Mouse (Mus musculus) MEL (cell line): ENCODE data around the gene Myo1h. TPM values are rescaled to one million over a fixed set of nuclear protein-coding genes. Genes with fewer than 3 reads are reported as not detected.

Source experiments
- DNase-seq: peaks from one replicate; pipeline ENCODE4 v3.0.0; 2011; ENCODE audit warnings: low read depth, low spot score
- H3K27ac ChIP-seq: 2 replicates; pipeline ENCODE4 v1.5.1; 2012; ENCODE audit warnings: low read depth, mild to moderate bottlenecking, control low read depth, low read length, moderate library complexity; ENCODE audit not compliant: control insufficient read depth
- H3K27me3 ChIP-seq, 2 experiments: fragments of 150-350 bp in 1 of 2; sonication (generic) in 1 of 2; 2 replicates each; pipeline ENCODE4 v1.6.1; 2012; ENCODE audit warnings: low read length in 2 of 2, mild to moderate bottlenecking in 2 of 2, improper control_type of control experiment in 1 of 2, moderate library complexity in 1 of 2; ENCODE audit not compliant: insufficient read depth in 2 of 2, control insufficient read depth in 1 of 2
- H3K36me3 ChIP-seq, 2 experiments: 2 replicates each; pipeline ENCODE4 v1.6.1; 2012 to 2014; ENCODE audit warnings: low read length in 2 of 2, improper control_type of control experiment in 1 of 2, inconsistent platforms in 1 of 2, mild to moderate bottlenecking in 1 of 2; ENCODE audit not compliant: insufficient read depth in 2 of 2, control insufficient read depth in 1 of 2
- H3K4me1 ChIP-seq, 2 experiments: fragments of 150-350 bp in 1 of 2; sonication (generic) in 1 of 2; 2 replicates each; pipeline ENCODE4 v1.6.1; 2012; ENCODE audit warnings: low read length in 2 of 2, improper control_type of control experiment in 1 of 2, mild to moderate bottlenecking in 1 of 2; ENCODE audit not compliant: insufficient read depth in 2 of 2, control insufficient read depth in 1 of 2
- H3K4me3 ChIP-seq, 2 experiments: fragments of 150-350 bp in 1 of 2; sonication (generic) in 1 of 2; 2 replicates each; pipeline ENCODE4 v1.5.1; 2012; ENCODE audit warnings: low read depth in 2 of 2, low read length in 2 of 2, mild to moderate bottlenecking in 2 of 2, moderate library complexity in 2 of 2, control low read depth in 1 of 2, improper control_type of control experiment in 1 of 2; ENCODE audit not compliant: control insufficient read depth in 1 of 2, insufficient read depth in 1 of 2
- H3K79me2 ChIP-seq: 2 replicates; pipeline ENCODE4 v1.6.1; 2012; ENCODE audit warnings: mild to moderate bottlenecking, low read length, moderate library complexity; ENCODE audit not compliant: control insufficient read depth, poor library complexity, insufficient read depth
- H3K9ac ChIP-seq: 2 replicates; pipeline ENCODE4 v1.6.1; 2012; ENCODE audit warnings: low read depth, mild to moderate bottlenecking, control low read depth, low read length, moderate library complexity; ENCODE audit not compliant: control insufficient read depth, poor library complexity, severe bottlenecking
- H3K9me3 ChIP-seq: fragments of 150-350 bp; sonication (generic); replicated peaks from 2 replicates; pipeline ENCODE4 v1.6.1; 2012; ENCODE audit warnings: mild to moderate bottlenecking, low read length, improper control_type of control experiment, moderate library complexity; ENCODE audit not compliant: insufficient read depth
- CHD2 ChIP-seq: IDR thresholded peaks from 2 replicates; pipeline ENCODE4 v1.6.1; 2011; ENCODE audit warnings: low read length, improper control_type of control experiment
- CTCF ChIP-seq, 3 experiments: IDR thresholded peaks in 2 of 3; conservative IDR thresholded peaks in 1 of 3; 2 replicates each; pipeline ENCODE4 v1.5.1; 2011 to 2012; ENCODE audit warnings: low read length in 3 of 3, low read depth in 2 of 3, mild to moderate bottlenecking in 2 of 3, improper control_type of control experiment in 1 of 3, inconsistent platforms in 1 of 3, mixed read lengths in 1 of 3, moderate library complexity in 1 of 3; ENCODE audit not compliant: control insufficient read depth in 1 of 3, insufficient read depth in 1 of 3, poor library complexity in 1 of 3, severe bottlenecking in 1 of 3
- ETS1 ChIP-seq: IDR thresholded peaks from 2 replicates; pipeline ENCODE4 v1.6.1; 2012; ENCODE audit warnings: low read depth, mild to moderate bottlenecking, inconsistent platforms, low read length, improper control_type of control experiment, moderate library complexity
- GATA1 ChIP-seq: IDR thresholded peaks from 2 replicates; pipeline ENCODE4 v1.6.1; 2011; ENCODE audit warnings: low read depth, low read length, improper control_type of control experiment
- HCFC1 ChIP-seq: IDR thresholded peaks from 2 replicates; pipeline ENCODE4 v1.6.1; 2012; ENCODE audit warnings: low read depth, mild to moderate bottlenecking, inconsistent platforms, low read length, improper control_type of control experiment, moderate library complexity
- JUND ChIP-seq: IDR thresholded peaks from 2 replicates; pipeline ENCODE4 v1.6.1; 2011; ENCODE audit warnings: low read depth, mild to moderate bottlenecking, improper control_type of control experiment, low read length
- MAX ChIP-seq: IDR thresholded peaks from 2 replicates; pipeline ENCODE4 v1.6.1; 2011; ENCODE audit warnings: low read length, improper control_type of control experiment
- MAZ ChIP-seq: IDR thresholded peaks from 2 replicates; pipeline ENCODE4 v1.6.1; 2012; ENCODE audit warnings: low read depth, mild to moderate bottlenecking, inconsistent platforms, low read length, improper control_type of control experiment
- MEF2A ChIP-seq: IDR thresholded peaks from 2 replicates; pipeline ENCODE4 v1.6.1; 2014; ENCODE audit warnings: low read depth, mild to moderate bottlenecking, inconsistent platforms, low read length, improper control_type of control experiment; ENCODE audit not compliant: poor library complexity, insufficient replicate concordance, severe bottlenecking; ENCODE audit errors: extremely low read depth
- MYC ChIP-seq: IDR thresholded peaks from 2 replicates; pipeline ENCODE4 v1.6.1; 2011; ENCODE audit warnings: low read depth, mild to moderate bottlenecking, low read length, improper control_type of control experiment, moderate library complexity
- NELFE ChIP-seq: IDR thresholded peaks from 2 replicates; pipeline ENCODE4 v1.6.1; 2011; ENCODE audit warnings: low read depth, low read length, improper control_type of control experiment
- POLR2A ChIP-seq, 2 experiments: IDR thresholded peaks; 2 replicates each; pipeline ENCODE4 v1.6.1; 2011 to 2012; ENCODE audit warnings: low read length in 2 of 2, mild to moderate bottlenecking in 2 of 2, control low read depth in 1 of 2, improper control_type of control experiment in 1 of 2, low read depth in 1 of 2, moderate library complexity in 1 of 2; ENCODE audit not compliant: control insufficient read depth in 1 of 2, insufficient read depth in 1 of 2, poor library complexity in 1 of 2
- POLR2AphosphoS2 ChIP-seq: IDR thresholded peaks from 2 replicates; pipeline ENCODE4 v1.6.1; 2011; ENCODE audit warnings: low read length, improper control_type of control experiment
- POLR2AphosphoS5 ChIP-seq: IDR thresholded peaks from 2 replicates; pipeline ENCODE4 v1.6.1; 2012; ENCODE audit warnings: low read depth, borderline replicate concordance, mild to moderate bottlenecking, inconsistent platforms, low read length, moderate library complexity, mixed read lengths
- RCOR1 ChIP-seq: IDR thresholded peaks from 2 replicates; pipeline ENCODE4 v1.6.1; 2012; ENCODE audit warnings: low read depth, mild to moderate bottlenecking, inconsistent platforms, low read length, improper control_type of control experiment
- TAL1 ChIP-seq: IDR thresholded peaks from 2 replicates; pipeline ENCODE4 v1.6.1; 2012; ENCODE audit warnings: mild to moderate bottlenecking, inconsistent platforms, low read length, moderate library complexity, mixed read lengths
- TCF12 ChIP-seq: IDR thresholded peaks from 2 replicates; pipeline ENCODE4 v1.6.1; 2014; ENCODE audit warnings: low read depth, mild to moderate bottlenecking, inconsistent platforms, low read length, improper control_type of control experiment, moderate library complexity
- USF1 ChIP-seq: IDR thresholded peaks from 2 replicates; pipeline ENCODE4 v1.6.1; 2014; ENCODE audit warnings: low read depth, mild to moderate bottlenecking, inconsistent platforms, low read length, improper control_type of control experiment, moderate library complexity
- ZMIZ1 ChIP-seq: IDR thresholded peaks from 2 replicates; pipeline ENCODE4 v1.6.1; 2012; ENCODE audit warnings: low read depth, mild to moderate bottlenecking, inconsistent platforms, low read length, improper control_type of control experiment, moderate library complexity
- ZNF384 ChIP-seq: IDR thresholded peaks from 2 replicates; pipeline ENCODE4 v1.6.1; 2012; ENCODE audit warnings: low read depth, mild to moderate bottlenecking, inconsistent platforms, low read length, improper control_type of control experiment
- polyA plus RNA-seq, 2 experiments: library from polyadenylated mRNA; stranded (reverse) in 1 of 2; unstranded in 1 of 2; fragments of >175 nt in 1 of 2; fragments of >200 nt in 1 of 2; gene quantifications; 2 replicates each; pipeline versions ENCODE4 v1.2.1 to v1.2.4; 2012; ENCODE audit warnings: low replicate concordance in 2 of 2, low read depth in 1 of 2; ENCODE audit not compliant: insufficient read length in 2 of 2, insufficient read depth in 1 of 2, missing spikeins in 1 of 2
- total RNA-seq: library from RNA; depleted of rRNA; stranded (reverse); fragments of 300-350 nt; gene quantifications from 2 replicates; pipeline ENCODE4 v1.2.3, GENCODE M21; 2012

The Myo1h gene
- total and polyA plus RNA-seq, 3 experiments = 0.33 to 4.6 TPM; not detected in 1

GRCm38 (mm10) chr5:114275339-114275738, 13.6 kb upstream of the Myo1h start:
- Histone ChIP-seq H3K9ac (no peak overlapping the region), H3K9me3 (no peaks in the 10 kb centered on the region), H3K79me2 (no peaks in the 10 kb centered on the region), H3K4me3 (no peak overlapping the region), H3K27ac (no peak overlapping the region), H3K27me3 (peaks cover 1 to 8% of the 10 kb centered on the region in 2 experiments; a peak in 2 of 4 replicates), H3K4me1 (no peaks in the 10 kb centered on the region), H3K36me3 (no peaks in the 10 kb centered on the region)
- no peak for TF ChIP-seq MAX
- TF ChIP-seq MAZ = no peak
- TF ChIP-seq POLR2A (IDR thresholded peaks at IDR 0.05; ENCODE audit: control insufficient read depth in 1 of 2, insufficient read depth in 1 of 2, low read depth in 1 of 2, low read length in 2 of 2, poor library complexity in 1 of 2) = no peak
- TF ChIP-seq POLR2AphosphoS2 = no peak
- TF ChIP-seq JUND = no peak
- no peak for TF ChIP-seq TCF12
- no peak for TF ChIP-seq TAL1
- TF ChIP-seq RCOR1 = no peak
- no peak for TF ChIP-seq ZNF384
- no peak for TF ChIP-seq MEF2A
- no peak for TF ChIP-seq CTCF (IDR thresholded peaks at IDR 0.05 in 2 of 3, conservative IDR thresholded peaks at IDR 0.05 in 1 of 3; ENCODE audit: control insufficient read depth in 1 of 3, insufficient read depth in 1 of 3, low read depth in 2 of 3, low read length in 3 of 3, poor library complexity in 1 of 3, severe bottlenecking in 1 of 3)
- no peak for TF ChIP-seq POLR2AphosphoS5
- TF ChIP-seq ZMIZ1 = no peak
- no peak for TF ChIP-seq NELFE
- TF ChIP-seq GATA1 = no peak
- TF ChIP-seq CHD2 = no peak
- no peak for TF ChIP-seq MYC
- no peak for TF ChIP-seq USF1
- no peak for DNase-seq

GRCm38 (mm10) chr5:114275991-114276390, 13.0 kb upstream of the Myo1h start:
- Histone ChIP-seq H3K9me3 (no peaks in the 10 kb centered on the region), H3K27me3 (peaks cover 1 to 8% of the 10 kb centered on the region in 2 experiments; a peak in 2 of 4 replicates), H3K27ac (no peak overlapping the region), H3K4me1 (no peaks in the 10 kb centered on the region), H3K9ac (no peak overlapping the region), H3K79me2 (no peaks in the 10 kb centered on the region), H3K4me3 (no peak overlapping the region), H3K36me3 (no peaks in the 10 kb centered on the region)
- no peak for DNase-seq
- TF ChIP-seq HCFC1 = no peak
- no peak for TF ChIP-seq ETS1
